Mouse (Mus musculus) midbrain, postnatal 0 days (tissue): Measurements from ENCODE around the gene Izumo1r. TPM values are rescaled to one million over a fixed set of nuclear protein-coding genes. Genes with fewer than 3 reads are reported as not detected.

Source experiments
- ATAC-seq: fragments of 200-750 bp; cut with Nextera tagmentation; 2 replicates; pipeline ENCODE4 v1.8.0; 2017; ENCODE audit warnings: moderate number of reproducible peaks, mild to moderate bottlenecking, moderate TSS enrichment, moderate library complexity; ENCODE audit not compliant: low FRiP score
- DNase-seq: peaks from one replicate; pipeline ENCODE4 v3.0.0-alpha.2; 2015; ENCODE audit warnings: low spot score
- H3K27ac ChIP-seq: fragments of 300-500 bp; sonication (generic); 2 replicates; pipeline ENCODE4 v1.5.1; 2014; ENCODE audit warnings: low read depth, mild to moderate bottlenecking, low read length, mixed read lengths
- H3K27me3 ChIP-seq: fragments of 300-500 bp; sonication (generic); 2 replicates; pipeline ENCODE4 v1.6.1; 2014; ENCODE audit warnings: low read length, control low read depth, mixed read lengths; ENCODE audit not compliant: insufficient read depth
- H3K36me3 ChIP-seq: fragments of 300-500 bp; sonication (generic); 2 replicates; pipeline ENCODE4 v1.6.1; 2014; ENCODE audit warnings: low read length, control low read depth, mixed read lengths; ENCODE audit not compliant: insufficient read depth
- H3K4me1 ChIP-seq: fragments of 300-500 bp; sonication (generic); 2 replicates; pipeline ENCODE4 v1.6.1; 2014; ENCODE audit warnings: mild to moderate bottlenecking, control low read depth, antibody characterized with exemption, low read length, mixed read lengths; ENCODE audit not compliant: insufficient read depth
- H3K4me2 ChIP-seq: fragments of 300-500 bp; sonication (generic); 2 replicates; pipeline ENCODE4 v1.6.1; 2014; ENCODE audit warnings: low read depth, mild to moderate bottlenecking, low read length, mixed read lengths; ENCODE audit not compliant: poor library complexity, severe bottlenecking
- H3K4me3 ChIP-seq: fragments of 300-500 bp; sonication (generic); 2 replicates; pipeline ENCODE4 v1.5.1; 2014; ENCODE audit warnings: low read depth, mild to moderate bottlenecking, low read length, moderate library complexity
- H3K9ac ChIP-seq: fragments of 300-500 bp; sonication (generic); replicated peaks from 2 replicates; pipeline ENCODE4 v1.6.1; 2014; ENCODE audit warnings: mild to moderate bottlenecking, low read length, moderate library complexity, mixed read lengths; ENCODE audit not compliant: poor library complexity, severe bottlenecking
- H3K9me3 ChIP-seq: fragments of 300-500 bp; sonication (generic); 2 replicates; pipeline ENCODE4 v1.6.1; 2016; ENCODE audit warnings: low read length, control low read depth
- CTCF ChIP-seq: IDR thresholded peaks from 2 replicates; pipeline ENCODE4 v1.5.1; 2016; ENCODE audit warnings: antibody characterized with exemption, mild to moderate bottlenecking
- WGBS: fragments of 180-500 bp; shearing (Covaris S2); extraction: QIAGEN DNeasy Blood & Tissue Kit; methylation state at CpG from one replicate; pipeline ENCODE4 v1.1.7; 2014; 5-methylcytosine and 5-hydroxymethylcytosine counted together
- polyA plus RNA-seq: library from polyadenylated mRNA; unstranded; fragments of >200 nt; fragmentation: Nextera tagmentation; extraction: Ambion mirVana; gene quantifications from 2 replicates; pipeline ENCODE4 v1.2.1, GENCODE M21; 2015
- total RNA-seq: library from RNA; depleted of rRNA; stranded (reverse); fragments of >200 nt; gene quantifications from 2 replicates; pipeline ENCODE4 v1.2.3, GENCODE M21; 2014; rRNA removed

Gene Izumo1r
- total RNA-seq: not detected in 2 replicates
- not detected in 2 replicates for polyA plus RNA-seq

DNA sequence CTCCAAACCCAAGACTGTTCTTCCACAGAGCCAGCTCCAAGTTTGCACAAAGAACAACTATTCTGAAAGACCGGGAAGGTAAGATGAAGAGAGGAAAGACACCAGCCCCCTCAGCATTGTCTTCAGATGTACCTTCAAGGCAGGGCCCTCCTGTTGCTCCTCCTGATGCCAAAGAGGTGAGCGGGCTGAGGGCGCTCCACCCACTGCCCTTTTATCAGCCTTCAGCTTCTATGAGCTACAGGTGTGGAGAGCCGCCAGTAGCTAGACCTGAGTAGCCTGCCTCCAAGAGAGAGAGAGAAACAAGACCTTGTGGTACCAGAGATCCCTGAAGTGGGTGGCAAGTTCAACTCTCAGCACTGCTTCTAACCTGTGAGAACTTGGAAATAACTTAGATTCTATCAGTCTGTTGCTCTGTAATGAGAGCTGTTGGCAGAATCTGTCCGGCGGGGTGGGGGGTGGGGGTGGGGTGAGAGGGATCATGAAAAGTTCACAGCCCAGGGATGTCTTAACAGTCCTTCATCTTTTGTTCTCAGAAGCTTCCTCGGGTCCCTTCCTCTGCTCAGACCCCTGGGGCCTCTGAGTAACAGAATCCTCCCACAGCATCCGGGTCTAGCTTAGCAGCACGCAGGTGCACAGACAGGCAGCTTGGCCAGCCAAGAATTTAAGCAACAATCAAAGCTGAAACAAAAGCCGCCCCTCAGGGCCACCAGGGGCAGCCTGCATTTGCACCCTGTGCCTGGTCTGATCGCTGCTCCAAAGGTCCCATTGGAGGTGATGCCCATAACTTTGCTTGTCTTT, at the start of gene Izumo1r:
Izumo1r (minus strand) TSS at position 369 of the 798 bp plus-strand sequence.
- ATAC-seq: no peak
- no peak within 1 kb of the TSS for H3K27ac ChIP-seq
- H3K4me2 ChIP-seq: no peak within 1 kb of the TSS
- no peaks in the 10 kb centered on the region for H3K36me3 ChIP-seq
- no peaks in the 10 kb centered on the region for H3K4me1 ChIP-seq
- no peaks in the 10 kb centered on the region for H3K27me3 ChIP-seq
- WGBS: 38% methylated on average over 11 of the region's 11 CpGs
- no peak within 1 kb of the TSS for H3K9ac ChIP-seq
- DNase-seq: no peak
- H3K4me3 ChIP-seq: no peak within 1 kb of the TSS
- H3K9me3 ChIP-seq: no peaks in the 10 kb centered on the region
- TF ChIP-seq CTCF: no peak

DNA sequence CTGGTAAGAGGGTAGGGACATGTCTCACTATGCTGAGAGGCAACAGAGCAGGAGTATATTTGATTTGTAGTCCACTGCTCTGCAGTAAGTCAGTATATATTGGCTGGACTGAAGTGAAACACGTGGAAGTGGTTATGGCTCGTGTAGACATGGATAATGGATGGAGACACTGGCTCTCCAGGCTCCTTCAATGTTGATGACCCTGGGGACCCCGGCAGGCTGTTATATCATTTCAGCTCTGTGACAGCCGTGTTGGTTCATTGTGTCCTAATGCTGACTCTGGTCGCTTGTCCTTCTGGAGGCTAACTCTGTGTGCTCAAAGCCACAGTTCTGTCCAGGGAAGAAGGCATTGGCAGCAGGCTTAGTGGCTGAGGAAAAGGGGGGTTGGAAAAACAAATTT, 47.3 kb upstream of the Izumo1r start:
- no peaks in the 10 kb centered on the region for H3K36me3 ChIP-seq
- WGBS: 40% methylated on average over 5 of the region's 5 CpGs
- H3K27ac ChIP-seq: no peak overlapping the region
- no peak for DNase-seq
- H3K9ac ChIP-seq: no peak overlapping the region
- TF ChIP-seq CTCF: no peak
- ATAC-seq: no peak
- no peaks in the 10 kb centered on the region for H3K4me1 ChIP-seq
- no peak overlapping the region for H3K4me2 ChIP-seq
- H3K9me3 ChIP-seq: no peaks in the 10 kb centered on the region
- no peak overlapping the region for H3K4me3 ChIP-seq
- H3K27me3 ChIP-seq: no peaks in the 10 kb centered on the region

DNA sequence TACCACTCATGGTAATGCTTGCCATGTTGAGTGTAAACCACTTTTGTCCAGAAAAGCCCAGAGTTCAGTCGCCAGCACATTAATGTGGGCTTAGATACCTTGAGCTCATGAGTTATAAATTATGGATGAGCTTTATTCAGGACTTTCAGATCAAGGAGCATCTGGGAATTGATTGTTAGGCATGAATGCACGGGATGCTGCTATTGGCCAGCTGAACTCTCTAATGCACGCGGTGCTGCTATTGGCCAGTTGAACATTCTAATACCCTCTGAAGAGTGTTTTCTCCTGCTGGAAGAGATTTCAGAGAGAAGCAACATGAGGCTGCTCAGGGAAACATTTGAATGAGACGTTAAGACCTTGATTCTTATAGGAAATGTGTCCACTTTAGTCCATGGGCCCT, 45.1 kb upstream of the Izumo1r start:
- 43% methylated on average over 5 of the region's 5 CpGs for WGBS
- H3K4me3 ChIP-seq: no peak overlapping the region
- H3K9me3 ChIP-seq: no peaks in the 10 kb centered on the region
- no peaks in the 10 kb centered on the region for H3K27me3 ChIP-seq
- H3K4me1 ChIP-seq: no peaks in the 10 kb centered on the region
- no peak overlapping the region for H3K9ac ChIP-seq
- DNase-seq (no peak), ATAC-seq (no peak)
- no peak overlapping the region for H3K4me2 ChIP-seq
- H3K27ac ChIP-seq: no peak overlapping the region
- TF ChIP-seq CTCF: no peak
- no peaks in the 10 kb centered on the region for H3K36me3 ChIP-seq

DNA sequence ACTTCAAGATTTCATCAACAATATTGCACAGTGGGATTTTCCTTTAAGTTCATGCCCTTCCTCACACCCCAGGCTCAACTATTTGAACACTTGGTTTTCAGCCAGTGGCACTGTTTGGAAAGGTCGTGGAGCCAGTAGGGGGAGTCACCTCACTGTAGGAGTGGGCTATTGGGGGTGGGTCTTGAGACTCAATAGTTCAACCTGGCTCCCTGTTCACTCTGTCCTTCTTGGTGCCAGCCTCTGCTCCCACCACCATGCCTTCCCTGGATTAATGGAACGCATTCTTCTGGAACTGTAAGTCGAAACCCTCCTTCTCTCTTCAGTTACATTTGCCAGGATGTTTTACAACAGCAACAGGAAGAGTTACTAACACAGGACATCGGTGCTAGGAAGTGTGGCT, 42.9 kb upstream of the Izumo1r start:
- Histone ChIP-seq H3K36me3 (no peaks in the 10 kb centered on the region), H3K9ac (no peak overlapping the region), H3K9me3 (no peaks in the 10 kb centered on the region), H3K4me2 (no peak overlapping the region), H3K27me3 (no peaks in the 10 kb centered on the region), H3K27ac (no peak overlapping the region), H3K4me3 (no peak overlapping the region), H3K4me1 (no peaks in the 10 kb centered on the region)
- DNase-seq (no peak), ATAC-seq (no peak)
- 80% methylated on average over 4 of the region's 4 CpGs for WGBS
- TF ChIP-seq CTCF: no peak

DNA sequence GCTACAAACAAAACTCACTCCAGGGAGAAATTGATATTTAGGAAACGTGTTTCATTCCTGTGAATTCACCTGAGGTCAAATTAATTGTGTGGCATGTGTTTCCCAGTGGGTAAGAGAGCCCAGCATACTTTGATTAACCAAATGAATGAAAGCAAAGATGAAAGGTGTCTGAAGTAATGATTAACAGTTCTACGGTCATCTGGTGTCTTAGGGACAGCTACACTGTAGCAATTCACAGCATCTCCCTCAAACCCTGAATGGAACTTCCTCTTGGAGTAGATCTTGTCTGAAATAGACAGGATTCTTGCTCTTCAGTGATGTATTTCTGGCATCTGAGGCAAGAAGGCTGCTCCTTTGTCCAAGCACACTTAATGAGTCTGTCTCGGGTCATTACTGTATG, 42.2 kb upstream of the Izumo1r start:
- Histone ChIP-seq H3K36me3 (no peaks in the 10 kb centered on the region), H3K27ac (no peak overlapping the region), H3K4me3 (no peak overlapping the region), H3K27me3 (no peaks in the 10 kb centered on the region), H3K4me1 (no peaks in the 10 kb centered on the region), H3K9ac (no peak overlapping the region), H3K9me3 (no peaks in the 10 kb centered on the region), H3K4me2 (no peak overlapping the region)
- 65% methylated on average over 3 of the region's 3 CpGs for WGBS
- DNase-seq (no peak), ATAC-seq (no peak)
- TF ChIP-seq CTCF: no peak

DNA sequence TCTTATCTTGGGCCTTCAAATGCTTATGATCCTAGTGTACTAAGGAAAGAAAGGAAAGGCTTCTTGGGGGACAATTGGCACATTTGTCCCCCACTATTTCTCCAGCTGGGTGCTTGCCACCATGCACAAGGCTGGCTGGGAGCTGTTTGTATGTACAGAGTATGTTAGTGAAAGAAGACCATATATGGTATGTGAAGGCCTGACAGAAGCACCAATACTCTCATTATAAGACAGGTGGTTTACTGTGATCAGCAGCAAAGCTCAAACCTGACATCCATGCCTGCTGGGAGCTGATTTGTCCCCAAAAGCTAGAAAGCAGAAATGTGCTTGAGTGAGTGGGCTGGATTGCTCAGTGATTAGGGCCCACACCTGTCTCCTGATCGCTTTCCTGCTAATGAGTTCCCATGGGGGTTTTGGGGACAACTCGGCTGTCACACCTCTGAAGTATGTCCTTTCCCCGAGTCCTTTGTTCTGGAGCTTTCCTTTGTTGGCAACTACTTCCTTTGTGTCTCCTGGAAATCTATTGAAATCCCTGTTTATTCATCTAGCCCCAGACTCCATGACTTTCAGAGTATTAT, 38.5 kb upstream of the Izumo1r start:
- Histone ChIP-seq H3K27me3 (no peaks in the 10 kb centered on the region), H3K27ac (no peak overlapping the region), H3K9ac (no peak overlapping the region), H3K4me1 (no peaks in the 10 kb centered on the region), H3K4me3 (no peak overlapping the region), H3K36me3 (no peaks in the 10 kb centered on the region), H3K9me3 (no peaks in the 10 kb centered on the region), H3K4me2 (no peak overlapping the region)
- TF ChIP-seq CTCF: no peak
- ATAC-seq (peak; percentile 34), DNase-seq (no peak)
- 29% methylated on average over 3 of the region's 3 CpGs for WGBS
